Mouse (Mus musculus) G1E (cell line): ENCODE measurements around the gene Asic2. TPM values are rescaled to one million over a fixed set of nuclear protein-coding genes. Genes with fewer than 3 reads are reported as not detected.

Source experiments
- ATAC-seq: 2 replicates; pipeline ENCODE4 v1.8.0; 2016; ENCODE audit warnings: mild to moderate bottlenecking; ENCODE audit not compliant: insufficient number of reproducible peaks, poor library complexity, low FRiP score, severe bottlenecking; ENCODE audit errors: extremely low read depth
- DNase-seq: peaks from one replicate; pipeline ENCODE4 v3.0.0; 2012; ENCODE audit warnings: low spot score
- H3K27me3 ChIP-seq: 2 replicates; pipeline ENCODE4 v1.6.1; 2012; ENCODE audit warnings: mild to moderate bottlenecking, low read length, inconsistent platforms; ENCODE audit not compliant: insufficient read depth
- H3K36me3 ChIP-seq: replicated peaks from 2 replicates; pipeline ENCODE3; 2012; ENCODE audit warnings: mild to moderate bottlenecking, inconsistent platforms
- H3K4me1 ChIP-seq: 2 replicates; pipeline ENCODE4 v1.6.1; 2012; ENCODE audit warnings: low read depth, low read length, inconsistent platforms, mixed read lengths; ENCODE audit not compliant: insufficient read depth
- H3K4me3 ChIP-seq: 2 replicates; pipeline ENCODE4 v1.5.1; 2012; ENCODE audit warnings: low read depth, mild to moderate bottlenecking, inconsistent platforms, low read length, moderate library complexity, mixed read lengths
- H3K9me3 ChIP-seq: replicated peaks from 2 replicates; pipeline ENCODE4 v1.6.1; 2012; ENCODE audit warnings: inconsistent platforms
- CTCF ChIP-seq: IDR thresholded peaks from 2 replicates; pipeline ENCODE4 v1.5.1; 2012; ENCODE audit warnings: low read depth, low read length, inconsistent platforms, mixed read lengths
- GATA1 ChIP-seq: IDR thresholded peaks from 2 replicates; pipeline ENCODE4 v1.6.1; 2012; ENCODE audit warnings: borderline replicate concordance, low read length, inconsistent platforms, mixed read lengths
- GATA2 ChIP-seq: IDR thresholded peaks from 2 replicates; pipeline ENCODE4 v1.6.1; 2012; ENCODE audit warnings: low read depth, low read length, inconsistent platforms, borderline replicate concordance
- POLR2AphosphoS5 ChIP-seq: IDR thresholded peaks from 2 replicates; pipeline ENCODE4 v1.6.1; 2012; ENCODE audit warnings: low read depth, low read length, inconsistent platforms; ENCODE audit not compliant: insufficient replicate concordance
- TAL1 ChIP-seq: conservative IDR thresholded peaks from 2 replicates; pipeline ENCODE4 v1.6.1; 2012; ENCODE audit warnings: low read depth, low read length, inconsistent platforms, mixed read lengths
- polyA plus RNA-seq: library from polyadenylated mRNA; stranded (reverse); fragments of >175 nt; gene quantifications from 2 replicates; pipeline ENCODE4 v1.2.3, GENCODE M21; 2012
- total RNA-seq, 2 experiments: library from RNA; stranded (forward) in 1 of 2; stranded (reverse) in 1 of 2; fragments of 200-1000 nt in 1 of 2; fragments of >200 nt in 1 of 2; fragmentation: Nextera tagmentation in 1 of 2; gene quantifications; 2 replicates each; pipeline ENCODE4 v1.2.3; 2014 to 2017

The Asic2 gene
- total and polyA plus RNA-seq, 3 experiments = 0.16 TPM; not detected in 2

- H3K4me1 ChIP-seq = no peaks in the 10 kb centered on the region
- H3K27me3 ChIP-seq = no peaks in the 10 kb centered on the region
- TF ChIP-seq GATA2 = no peak
- no peak for TF ChIP-seq CTCF
- TF ChIP-seq POLR2AphosphoS5 = no peak
- TF ChIP-seq TAL1 = no peak
- TF ChIP-seq GATA1 = no peak
- DNase-seq (no peak), ATAC-seq (no peak)
- H3K36me3 ChIP-seq = no peaks in the 10 kb centered on the region
- peaks cover 39% of the 10 kb centered on the region for H3K9me3 ChIP-seq
- no peak overlapping the region for H3K4me3 ChIP-seq
Observed at GRCm38 (mm10) chr11:81476231-81476630, 492.0 kb downstream of the Asic2 start.

GRCm38 (mm10) chr11:81474121-81474520 lies 494.1 kb downstream of the Asic2 start:
- Histone ChIP-seq H3K4me1 (no peaks in the 10 kb centered on the region), H3K27me3 (no peaks in the 10 kb centered on the region), H3K9me3 (peaks cover 41% of the 10 kb centered on the region), H3K36me3 (no peaks in the 10 kb centered on the region), H3K4me3 (no peak overlapping the region)
- TF ChIP-seq GATA2 (no peak), TAL1 (no peak), POLR2AphosphoS5 (no peak), GATA1 (no peak), CTCF (no peak)
- DNase-seq = no peak
- ATAC-seq = no peak

- Histone ChIP-seq H3K4me3 (no peak overlapping the region), H3K27me3 (no peaks in the 10 kb centered on the region), H3K36me3 (no peaks in the 10 kb centered on the region), H3K9me3 (peaks cover 46% of the 10 kb centered on the region), H3K4me1 (no peaks in the 10 kb centered on the region)
- DNase-seq (no peak), ATAC-seq (no peak)
- no peak for TF ChIP-seq TAL1
- no peak for TF ChIP-seq GATA2
- no peak for TF ChIP-seq GATA1
- no peak for TF ChIP-seq POLR2AphosphoS5
- no peak for TF ChIP-seq CTCF
Observed at GRCm38 (mm10) chr11:81462199-81462598, 506.1 kb downstream of the Asic2 start.

GRCm38 (mm10) chr11:81461748-81462147 lies 506.5 kb downstream of the Asic2 start:
- H3K4me1 ChIP-seq = no peaks in the 10 kb centered on the region
- TF ChIP-seq GATA1 = no peak
- no peak for TF ChIP-seq GATA2
- TF ChIP-seq POLR2AphosphoS5 = no peak
- no peak for TF ChIP-seq TAL1
- TF ChIP-seq CTCF = no peak
- H3K27me3 ChIP-seq = no peaks in the 10 kb centered on the region
- no peaks in the 10 kb centered on the region for H3K36me3 ChIP-seq
- DNase-seq (no peak), ATAC-seq (no peak)
- peaks cover 46% of the 10 kb centered on the region for H3K9me3 ChIP-seq
- no peak overlapping the region for H3K4me3 ChIP-seq

- DNase-seq = no peak
- no peak overlapping the region for H3K4me3 ChIP-seq
- no peaks in the 10 kb centered on the region for H3K4me1 ChIP-seq
- TF ChIP-seq TAL1 = no peak
- ATAC-seq = no peak
- H3K36me3 ChIP-seq = no peaks in the 10 kb centered on the region
- H3K27me3 ChIP-seq = no peaks in the 10 kb centered on the region
- H3K9me3 ChIP-seq = peaks cover 58% of the 10 kb centered on the region
Observed at GRCm38 (mm10) chr11:81454921-81455320, 513.3 kb downstream of the Asic2 start.

GRCm38 (mm10) chr11:81454111-81454510 lies 514.1 kb downstream of the Asic2 start:
- peaks cover 52% of the 10 kb centered on the region for H3K9me3 ChIP-seq
- DNase-seq (no peak), ATAC-seq (no peak)
- TF ChIP-seq TAL1 (no peak), GATA2 (no peak), POLR2AphosphoS5 (no peak)
- no peaks in the 10 kb centered on the region for H3K27me3 ChIP-seq
- H3K36me3 ChIP-seq = no peaks in the 10 kb centered on the region
- no peak overlapping the region for H3K4me3 ChIP-seq
- H3K4me1 ChIP-seq = no peaks in the 10 kb centered on the region

- no peak for DNase-seq
- Histone ChIP-seq H3K4me3 (no peak overlapping the region), H3K4me1 (no peaks in the 10 kb centered on the region), H3K36me3 (no peaks in the 10 kb centered on the region), H3K27me3 (no peaks in the 10 kb centered on the region), H3K9me3 (peaks cover 63% of the 10 kb centered on the region)
- TF ChIP-seq POLR2AphosphoS5 = no peak
- no peak for TF ChIP-seq GATA1
- TF ChIP-seq CTCF = no peak
- TF ChIP-seq TAL1 = no peak
- no peak for TF ChIP-seq GATA2
- no peak for ATAC-seq
Observed at GRCm38 (mm10) chr11:81449271-81449705, 519.0 kb downstream of the Asic2 start.
